Mouse (Mus musculus) forebrain, embryonic 12.5 days (tissue): ENCODE data around the gene Eif1ax. TPM values are rescaled to one million over a fixed set of nuclear protein-coding genes. Genes with fewer than 3 reads are reported as not detected.
"Not testable (repeated sequence)": the region's sequence is repeated elsewhere in the genome, so short reads cannot be mapped to it uniquely, and the experiment has no call there.

ENCODE experiments used
- ATAC-seq: fragments of 200-750 bp; cut with Nextera tagmentation; 2 replicates; pipeline ENCODE4 v1.8.0; 2017; ENCODE audit warnings: moderate TSS enrichment; ENCODE audit not compliant: low FRiP score
- H3K27ac ChIP-seq: fragments of 300-500 bp; sonication (generic); 2 replicates; pipeline ENCODE4 v1.5.1; 2016; ENCODE audit warnings: mild to moderate bottlenecking
- H3K27me3 ChIP-seq: fragments of 300-500 bp; sonication (generic); 2 replicates; pipeline ENCODE4 v1.6.1; 2016; ENCODE audit warnings: mild to moderate bottlenecking
- H3K36me3 ChIP-seq: fragments of 300-500 bp; sonication (generic); replicated peaks from 2 replicates; pipeline ENCODE4 v1.6.1; 2016; ENCODE audit warnings: mild to moderate bottlenecking
- H3K4me1 ChIP-seq: fragments of 300-500 bp; sonication (generic); 2 replicates; pipeline ENCODE4 v1.6.1; 2016
- H3K4me2 ChIP-seq: fragments of 300-500 bp; sonication (generic); 2 replicates; pipeline ENCODE4 v1.6.1; 2016; ENCODE audit warnings: mild to moderate bottlenecking, moderate library complexity
- H3K4me3 ChIP-seq: fragments of 300-500 bp; sonication (generic); replicated peaks from 2 replicates; pipeline ENCODE4 v1.5.1; 2016; ENCODE audit warnings: mild to moderate bottlenecking
- H3K9ac ChIP-seq: fragments of 300-500 bp; sonication (generic); 2 replicates; pipeline ENCODE4 v1.6.1; 2016; ENCODE audit warnings: mild to moderate bottlenecking
- H3K9me3 ChIP-seq: fragments of 300-500 bp; sonication (generic); 2 replicates; pipeline ENCODE4 v1.6.1; 2016
- WGBS: fragments of 180-500 bp; shearing (Covaris S2); methylation state at CpG from one replicate; pipeline ENCODE4 v1.1.7; 2016; 5-methylcytosine and 5-hydroxymethylcytosine counted together
- polyA plus RNA-seq: library from polyadenylated mRNA; unstranded; fragments of >200 nt; fragmentation: Nextera tagmentation; extraction: Ambion mirVana; gene quantifications from 2 replicates; pipeline ENCODE4 v1.2.1, GENCODE M21; 2016

Eif1ax gene
- polyA plus RNA-seq: 155 and 170 TPM in 2 replicates

- Histone ChIP-seq H3K4me1 (peaks cover 6% of the 10 kb centered on the region; the same call in 1 of the 2 replicates), H3K27ac (peak within 1 kb of the TSS; percentile 73), H3K36me3 (peaks cover 7% of the 10 kb centered on the region; the same call in 1 of the 2 replicates), H3K9ac (peak within 1 kb of the TSS; percentile 63), H3K4me2 (peak within 1 kb of the TSS; percentile 52), H3K27me3 (no peaks in the 10 kb centered on the region), H3K9me3 (no peaks in the 10 kb centered on the region), H3K4me3 (peak within 1 kb of the TSS; percentile 62)
- 22% methylated on average over 43 of the region's 76 CpGs for WGBS
- ATAC-seq: peak; percentile 98
These were observed at the start of gene Eif1ax for GRCm38 (mm10) chrX:159371831-159372752. Gene Eif1ax, plus strand, starts transcription at chrX:159372178.

DNA sequence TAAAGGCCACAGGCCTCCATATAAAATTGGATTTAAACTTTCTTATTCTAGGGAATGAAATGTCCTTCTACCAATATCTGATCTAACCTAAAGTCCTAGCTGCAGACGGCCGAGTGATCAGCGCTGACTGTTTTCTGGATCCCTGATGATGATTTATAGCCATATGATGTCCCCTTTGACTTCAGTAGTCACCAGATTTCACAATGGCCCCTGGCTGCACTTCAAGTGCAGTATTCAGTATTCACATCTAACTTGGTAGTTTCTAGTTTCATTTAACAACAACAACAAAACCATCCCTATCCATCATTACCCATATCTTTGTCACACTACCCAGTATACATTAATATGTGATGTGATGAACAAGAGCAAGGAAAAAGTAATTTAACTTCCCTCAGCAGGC lies 7.5 kb upstream of the Eif1ax start:
- ATAC-seq: no peak
- Histone ChIP-seq H3K4me1 (no peaks in the 10 kb centered on the region), H3K27me3 (no peaks in the 10 kb centered on the region), H3K4me2 (no peak overlapping the region), H3K27ac (no peak overlapping the region), H3K9ac (no peak overlapping the region), H3K36me3 (peaks cover 10% of the 10 kb centered on the region), H3K9me3 (no peaks in the 10 kb centered on the region), H3K4me3 (no peak overlapping the region)
- 89% methylated on average over 3 of the region's 3 CpGs for WGBS

DNA sequence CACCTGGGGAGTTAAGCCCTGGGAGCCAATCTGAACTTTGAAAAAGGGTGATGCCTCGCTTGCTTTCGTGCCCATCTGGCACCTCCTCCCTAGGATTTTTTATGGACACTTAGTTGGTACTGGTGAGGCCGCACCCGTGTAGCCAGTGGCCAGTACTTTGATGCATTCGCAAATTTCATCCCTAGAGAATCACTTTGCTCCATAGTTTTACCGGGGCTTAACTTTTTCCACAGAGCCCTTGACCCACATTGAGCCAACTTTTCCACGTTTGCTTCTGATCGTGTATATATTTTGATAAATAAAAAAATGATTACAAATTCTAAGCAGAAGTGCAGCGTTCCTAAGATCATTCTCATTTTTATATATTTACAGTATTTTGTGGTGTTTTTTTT lies 771 bp downstream of the Eif1ax start:
- peak; percentile 28; the same call in 1 of the 2 replicates for ATAC-seq
- Histone ChIP-seq H3K27me3 (no peaks in the 10 kb centered on the region), H3K27ac (peak overlapping the region; percentile 73), H3K9ac (peak overlapping the region; percentile 63), H3K4me3 (peak overlapping the region; percentile 62), H3K4me2 (peak overlapping the region; percentile 52), H3K4me1 (peaks cover 6% of the 10 kb centered on the region; the same call in 1 of the 2 replicates), H3K9me3 (no peaks in the 10 kb centered on the region), H3K36me3 (peaks cover 11% of the 10 kb centered on the region)
- WGBS: 21% methylated on average over 9 of the region's 9 CpGs

DNA sequence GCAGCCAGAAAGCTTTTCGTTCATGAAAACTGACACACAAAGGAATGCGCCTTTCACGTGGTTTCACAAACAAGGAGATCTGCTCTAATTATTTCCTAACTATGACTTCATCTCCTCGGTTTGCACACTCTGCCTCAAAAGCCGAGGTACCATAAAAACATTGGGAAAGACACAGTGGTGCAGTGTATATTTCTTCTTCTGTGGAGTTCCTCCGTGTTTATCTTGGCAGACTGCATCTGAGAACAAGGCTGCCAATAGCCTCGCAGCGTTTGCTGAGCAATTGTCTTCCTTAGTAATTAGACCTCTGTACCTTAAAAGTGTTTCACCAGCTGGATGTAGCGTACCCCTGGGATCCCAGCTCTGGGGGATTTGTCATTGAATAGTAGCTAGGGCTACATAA lies 15.1 kb downstream of the Eif1ax start:
- Histone ChIP-seq H3K27ac (no peak overlapping the region), H3K9ac (no peak overlapping the region), H3K9me3 (no peaks in the 10 kb centered on the region), H3K36me3 (peaks cover 10% of the 10 kb centered on the region), H3K4me2 (no peak overlapping the region), H3K27me3 (no peaks in the 10 kb centered on the region), H3K4me1 (no peaks in the 10 kb centered on the region), H3K4me3 (no peak overlapping the region)
- ATAC-seq: no peak
- WGBS: 78% methylated on average over 9 of the region's 9 CpGs

GRCm38 (mm10) chrX:159388953-159389352 lies 17.0 kb downstream of the Eif1ax start:
- H3K27ac ChIP-seq: no peak overlapping the region
- H3K9me3 ChIP-seq: no peaks in the 10 kb centered on the region
- no peaks in the 10 kb centered on the region for H3K27me3 ChIP-seq
- no peak for ATAC-seq
- H3K4me2 ChIP-seq: no peak overlapping the region
- H3K9ac ChIP-seq: no peak overlapping the region
- H3K4me1 ChIP-seq: no peaks in the 10 kb centered on the region
- H3K4me3 ChIP-seq: no peak overlapping the region
- H3K36me3 ChIP-seq: peaks cover 10% of the 10 kb centered on the region

GRCm38 (mm10) chrX:159390347-159390962 lies 18.5 kb downstream of the Eif1ax start:
- H3K9me3 ChIP-seq: no peaks in the 10 kb centered on the region
- H3K27ac ChIP-seq: no peak overlapping the region
- WGBS: 86% methylated on average over 6 of the region's 6 CpGs
- H3K4me3 ChIP-seq: no peak overlapping the region
- peaks cover 3% of the 10 kb centered on the region; the same call in 1 of the 2 replicates for H3K36me3 ChIP-seq
- no peak overlapping the region for H3K9ac ChIP-seq
- no peaks in the 10 kb centered on the region for H3K4me1 ChIP-seq
- H3K27me3 ChIP-seq: no peaks in the 10 kb centered on the region
- no peak overlapping the region for H3K4me2 ChIP-seq
- no peak for ATAC-seq

GRCm38 (mm10) chrX:159391239-159391638 lies 19.3 kb downstream of the Eif1ax start:
- Histone ChIP-seq H3K27me3 (no peaks in the 10 kb centered on the region), H3K4me1 (no peaks in the 10 kb centered on the region), H3K27ac (no peak overlapping the region), H3K4me3 (no peak overlapping the region), H3K36me3 (no peaks in the 10 kb centered on the region; the same call in 1 of the 2 replicates), H3K9me3 (no peaks in the 10 kb centered on the region), H3K4me2 (no peak overlapping the region), H3K9ac (no peak overlapping the region)
- WGBS: 71% methylated on average over 3 of the region's 3 CpGs
- no peak for ATAC-seq

- no peak overlapping the region for H3K4me2 ChIP-seq
- peaks cover 4% of the 10 kb centered on the region; the same call in 1 of the 2 replicates for H3K27me3 ChIP-seq
- H3K27ac ChIP-seq: no peak overlapping the region
- no peak for ATAC-seq
- WGBS: 35% methylated on average over 4 of the region's 4 CpGs
- H3K4me3 ChIP-seq: no peak overlapping the region
- no peaks in the 10 kb centered on the region for H3K4me1 ChIP-seq
- H3K9me3 ChIP-seq: no peaks in the 10 kb centered on the region
- H3K36me3 ChIP-seq: no peaks in the 10 kb centered on the region
- H3K9ac ChIP-seq: no peak overlapping the region
These were observed 37.3 kb downstream of the Eif1ax start for GRCm38 (mm10) chrX:159409253-159409652.

GRCm38 (mm10) chrX:159414130-159414828 lies 42.3 kb downstream of the Eif1ax start, which contains the start of gene Map7d2:
Gene Map7d2, plus strand, starts transcription at chrX:159414572.
- H3K27ac ChIP-seq: 0 out of 2 replicates have a peak within 1 kb of the TSS, but pooled peaks have one; percentile 19
- H3K36me3 ChIP-seq: no peaks in the 10 kb centered on the region
- H3K4me1 ChIP-seq: no peaks in the 10 kb centered on the region
- H3K4me3 ChIP-seq: peak within 1 kb of the TSS; percentile 63
- H3K9me3 ChIP-seq: no peaks in the 10 kb centered on the region
- H3K9ac ChIP-seq: peak within 1 kb of the TSS; percentile 56
- WGBS: 27% methylated on average over 44 of the region's 83 CpGs
- ATAC-seq: peak; percentile 91
- peaks cover 17% of the 10 kb centered on the region; the same call in 1 of the 2 replicates for H3K27me3 ChIP-seq
- H3K4me2 ChIP-seq: peak within 1 kb of the TSS; percentile 71

GRCm38 (mm10) chrX:159414829-159415673 lies 43.1 kb downstream of the Eif1ax start:
- H3K27me3 ChIP-seq: peaks cover 17% of the 10 kb centered on the region; the same call in 1 of the 2 replicates
- ATAC-seq: peak; percentile 82
- peak overlapping the region; percentile 63 for H3K4me3 ChIP-seq
- peak overlapping the region; percentile 56 for H3K9ac ChIP-seq
- peak overlapping the region; percentile 71 for H3K4me2 ChIP-seq
- 0 out of 2 replicates have a peak overlapping the region, but pooled peaks have one; percentile 19 for H3K27ac ChIP-seq
- no peaks in the 10 kb centered on the region for H3K9me3 ChIP-seq
- H3K36me3 ChIP-seq: no peaks in the 10 kb centered on the region
- H3K4me1 ChIP-seq: no peaks in the 10 kb centered on the region
- 20% methylated on average over 55 of the region's 65 CpGs for WGBS

GRCm38 (mm10) chrX:159430507-159430906 lies 58.5 kb downstream of the Eif1ax start:
- H3K4me1 ChIP-seq, H3K36me3 ChIP-seq, H3K9ac ChIP-seq, ATAC-seq, H3K9me3 ChIP-seq, H3K27me3 ChIP-seq, H3K27ac ChIP-seq, H3K4me3 ChIP-seq, H3K4me2 ChIP-seq: not testable (repeated sequence)
- WGBS: 91% methylated on average over 3 of the region's 3 CpGs
